16 mouse cellular contexts compared by ENCODE assay signal in the genomic region with DNA sequence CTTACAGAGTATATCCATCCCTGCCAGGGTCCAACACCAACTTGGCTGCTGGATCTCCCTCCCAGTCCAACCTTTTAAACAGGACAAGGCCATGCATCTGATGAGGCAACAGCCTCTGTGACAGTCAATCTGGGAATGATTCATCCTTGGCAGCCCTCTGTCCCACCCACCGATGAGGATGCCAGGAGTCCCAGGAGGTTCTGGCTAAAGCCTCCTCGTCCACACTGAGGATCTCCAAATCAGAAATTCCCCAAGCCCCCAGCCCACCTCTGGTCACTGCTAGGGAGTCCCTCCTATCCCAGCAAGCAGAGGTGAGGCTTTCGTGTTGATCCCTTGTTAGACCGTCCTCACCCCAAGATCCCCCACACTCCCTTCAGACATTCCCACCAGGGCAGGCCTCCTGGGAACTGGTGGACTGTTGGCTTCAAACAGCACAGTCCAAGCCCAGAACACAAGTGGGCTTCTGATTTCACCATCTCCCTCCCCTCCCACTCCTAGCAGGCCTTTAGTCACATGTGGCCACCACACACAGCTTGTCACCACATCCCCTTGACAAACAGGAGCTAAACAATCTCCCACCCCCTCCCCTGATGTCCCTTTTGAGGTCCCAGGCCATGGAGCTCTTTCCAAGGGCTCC. TPM values are rescaled to one million over a fixed set of nuclear protein-coding genes. Genes with fewer than 3 reads are reported as not detected.
DNase-seq lines count a peak whose midpoint lies in the region; ATAC-seq and TF ChIP-seq lines count a peak whose summit lies in the region.
"Had no signal": no experiment of that assay in that cellular context is flagged by ENCODE, and none has a peak within 500 bp of the region (broad histone marks: within the 10 kb centered on the region; RNA-seq: fewer than 3 reads in every experiment).

No protein-coding gene starts in this region.

- H3K9ac ChIP-seq in embryonic facial prominence, embryonic 13.5 days, result no peak overlapping the region
- H3K9ac ChIP-seq: hindbrain, embryonic 13.5 days; midbrain, embryonic 12.5 days had no signal

- WGBS in embryonic facial prominence, embryonic 13.5 days, result 70% methylated on average over 4 of the region's 4 CpGs

- H3K4me1 ChIP-seq in embryonic facial prominence, embryonic 13.5 days, result no peaks in the 10 kb centered on the region
- H3K4me1 ChIP-seq: hindbrain, embryonic 13.5 days; midbrain, embryonic 12.5 days had no signal

- no peak for TF ChIP-seq CTCF in C2C12 (IDR thresholded peaks at IDR 0.05; ENCODE audit: control insufficient read depth, insufficient read depth, insufficient read length)

- peaks cover 23% of the 10 kb centered on the region for H3K27me3 ChIP-seq in C2C12 (ENCODE audit: control insufficient read depth, insufficient read depth, insufficient read length)
- no peaks in the 10 kb centered on the region for H3K27me3 ChIP-seq in embryonic facial prominence, embryonic 13.5 days
- H3K27me3 ChIP-seq: hindbrain, embryonic 13.5 days; midbrain, embryonic 12.5 days had no signal

- no peaks in the 10 kb centered on the region for H3K79me2 ChIP-seq in C2C12 (ENCODE audit: control insufficient read depth, insufficient read depth)

- no peaks in the 10 kb centered on the region for H3K9me3 ChIP-seq in embryonic facial prominence, embryonic 13.5 days
- H3K9me3 ChIP-seq: hindbrain, embryonic 13.5 days; midbrain, embryonic 12.5 days had no signal

- no peak overlapping the region for H3K4me3 ChIP-seq in C2C12 (ENCODE audit: insufficient read depth, poor library complexity, severe bottlenecking)
- no peak overlapping the region for H3K4me3 ChIP-seq in embryonic facial prominence, embryonic 13.5 days
- H3K4me3 ChIP-seq: hindbrain, embryonic 13.5 days; left cerebral cortex, adult 2 months; midbrain, embryonic 12.5 days had no signal

- H3K79me3 ChIP-seq in C2C12 (ENCODE audit: low read depth), result no peaks in the 10 kb centered on the region

- H3K36me3 ChIP-seq in C2C12 (ENCODE audit: control insufficient read depth, insufficient read depth), result no peaks in the 10 kb centered on the region
- H3K36me3 ChIP-seq in embryonic facial prominence, embryonic 13.5 days, result no peaks in the 10 kb centered on the region
- H3K36me3 ChIP-seq: hindbrain, embryonic 13.5 days; midbrain, embryonic 12.5 days had no signal

- intact Hi-C loops in heart, postnatal 36 days (cut with DNase I), result no loop called here

- no peak overlapping the region for H3ac ChIP-seq in C2C12 (ENCODE audit: control insufficient read depth, insufficient read length, low read depth)

- H3K27ac ChIP-seq in embryonic facial prominence, embryonic 13.5 days, result no peak overlapping the region
- H3K27ac ChIP-seq: hindbrain, embryonic 13.5 days; left cerebral cortex, adult 2 months; midbrain, embryonic 12.5 days had no signal

- no peak overlapping the region for H3K4me2 ChIP-seq in embryonic facial prominence, embryonic 13.5 days
- H3K4me2 ChIP-seq: hindbrain, embryonic 13.5 days; midbrain, embryonic 12.5 days had no signal

- ATAC-seq in embryonic facial prominence, embryonic 13.5 days (ENCODE audit: insufficient number of reproducible peaks, insufficient read depth, low FRiP score, low TSS enrichment, low read depth), result 0 out of 2 replicates have a peak, but pooled peaks have one; percentile 29
- no peak for ATAC-seq in megakaryocyte-erythroid progenitor cell, adult 5-6 weeks (replicated peaks; ENCODE audit: low FRiP score, low TSS enrichment, poor library complexity, severe bottlenecking)

- peak; percentile 68 for DNase-seq in gastrocnemius, adult 18-20 months (ENCODE audit: low spot score)
- no peak for DNase-seq in gastrocnemius, postnatal 4 days (ENCODE audit: low spot score in 2 of 2)
- DNase-seq in heart, postnatal 36 days, result peak; percentile 53 to 73
- no peak for DNase-seq in cerebellum, postnatal 14 days
- DNase-seq in kidney, postnatal 36 days, result no peak
- DNase-seq: B cell, adult 2 months; cerebellum, adult 8-10 months; right cerebral cortex, postnatal 4 days had no signal

TF ChIP-seq in C2C12, 6 proteins besides CTCF, POLR2A, EP300 and RAD21:
- TF ChIP-seq MYOD1 (IDR thresholded peaks at IDR 0.05; ENCODE audit: control insufficient read depth, insufficient read length, low read depth), result no peak
- TF ChIP-seq CEBPB (IDR thresholded peaks at IDR 0.05; ENCODE audit: low read depth), result peak; percentile 71

RNA-seq across cellular contexts. Expression of gene Icosl, which starts 11.0 kb away (rescaled TPM):
- 1 to 10 TPM; 1.3 to 1.5 TPM for total RNA-seq in gastrocnemius, adult 18-20 months (2021)
- 1 to 10 TPM; 3.4 to 4.4 TPM for total RNA-seq in gastrocnemius, postnatal 4 days (2021)
- 0.06 TPM for polyA plus RNA-seq in C2C12 (2012; fragmentation: generic; extraction: Trizol)
- 3.0 and 4.4 TPM in 2 replicates for polyA plus RNA-seq in embryonic facial prominence, embryonic 13.5 days (2015; fragmentation: Nextera tagmentation; extraction: Ambion mirVana)
- 1 to 10 TPM; 7.6 to 7.7 TPM for total RNA-seq in heart, postnatal 36 days (2021)
- 0.37 and 4.9 TPM in 2 replicates for total RNA-seq in megakaryocyte-erythroid progenitor cell, adult 5-6 weeks (2014; fragmentation: Nextera tagmentation)
- total RNA-seq in megakaryocyte-erythroid progenitor cell, adult 5-6 weeks (2017), result 0.57 and 1.4 TPM in 2 replicates

RNA-seq across cellular contexts. Expression of gene Aire, which starts 36.7 kb away (rescaled TPM):
- total RNA-seq in gastrocnemius, adult 18-20 months (2021), result not detected
- total RNA-seq in gastrocnemius, postnatal 4 days (2021), result not detected
- polyA plus RNA-seq in C2C12 (2012; fragmentation: generic; extraction: Trizol), result not detected
- polyA plus RNA-seq in embryonic facial prominence, embryonic 13.5 days (2015; fragmentation: Nextera tagmentation; extraction: Ambion mirVana), result 0.39 and 0.59 TPM in 2 replicates
- total RNA-seq in heart, postnatal 36 days (2021), result not detected
- not detected in 2 replicates for total RNA-seq in megakaryocyte-erythroid progenitor cell, adult 5-6 weeks (2014; fragmentation: Nextera tagmentation)
- total RNA-seq in megakaryocyte-erythroid progenitor cell, adult 5-6 weeks (2017), result not detected in 2 replicates
- total RNA-seq: liver, adult 2 months had no signal
- polyA plus RNA-seq: liver, adult 2 months had no signal

RNA-seq across cellular contexts. Expression of gene Dnmt3l, which starts 38.3 kb away (rescaled TPM):
- not detected for total RNA-seq in gastrocnemius, adult 18-20 months (2021)
- total RNA-seq in gastrocnemius, postnatal 4 days (2021), result not detected
- not detected for polyA plus RNA-seq in C2C12 (2012; fragmentation: generic; extraction: Trizol)
- polyA plus RNA-seq in embryonic facial prominence, embryonic 13.5 days (2015; fragmentation: Nextera tagmentation; extraction: Ambion mirVana), result 0.44 and 0.56 TPM in 2 replicates
- total RNA-seq in heart, postnatal 36 days (2021), result not detected
- total RNA-seq in megakaryocyte-erythroid progenitor cell, adult 5-6 weeks (2014; fragmentation: Nextera tagmentation), result not detected in 2 replicates
- total RNA-seq in megakaryocyte-erythroid progenitor cell, adult 5-6 weeks (2017), result not detected in 2 replicates
- total RNA-seq: liver, adult 2 months had no signal
- polyA plus RNA-seq: hindbrain, embryonic 13.5 days; liver, adult 2 months; midbrain, embryonic 12.5 days; neural tube, embryonic 14.5 days had no signal

Comparison
In these comparisons a context has a peak if more than half of its experiments do, and no peak if none do; other contexts are left out.
1. DNase-seq: peak in gastrocnemius, adult 18-20 months (single experiment) and heart, postnatal 36 days (2 of 2); none in gastrocnemius, postnatal 4 days (0 of 2), cerebellum, postnatal 14 days (0 of 2) and kidney, postnatal 36 days (0 of 2).